Mouse (Mus musculus) erythroblast, adult 5-6 weeks (primary cell): Measurements from ENCODE around the gene Rnf7. TPM values are rescaled to one million over a fixed set of nuclear protein-coding genes. Genes with fewer than 3 reads are reported as not detected.
A peak's percentile ranks its signal among the peaks of the same experiment; 100 is the strongest.
"Not testable (repeated sequence)": the region's sequence is repeated elsewhere in the genome, so short reads cannot be mapped to it uniquely, and the experiment has no call there.

Source experiments
- ATAC-seq: replicated peaks from 2 replicates; pipeline ENCODE4 v1.8.0; 2016; ENCODE audit warnings: moderate number of reproducible peaks, mild to moderate bottlenecking, moderate TSS enrichment, inconsistent platforms; ENCODE audit not compliant: poor library complexity, low FRiP score, severe bottlenecking
- total RNA-seq, 2 experiments: library from RNA; stranded (forward) in 1 of 2; stranded (reverse) in 1 of 2; fragments of 150-400 nt in 1 of 2; fragments of 200-764, 138-1000 nt in 1 of 2; gene quantifications; 2 replicates each; pipeline versions ENCODE4 v1.2.3 to v1.2.4; 2015 to 2017; ENCODE audit warnings: low replicate concordance in 2 of 2

The Rnf7 gene
- total RNA-seq (2015; ENCODE audit: low replicate concordance) (30.1 and 58.8 TPM in 2 replicates), total RNA-seq (2017; ENCODE audit: low replicate concordance) (10.6 and 18.3 TPM in 2 replicates)

GRCm38 (mm10) chr9:96478071-96478888 lies at the start of gene Rnf7:
Gene Rnf7 (minus strand): TSS chr9:96478675.
- peak; percentile 94 for ATAC-seq

GRCm38 (mm10) chr9:96526011-96526410 lies 47.5 kb upstream of the Rnf7 start:
- ATAC-seq = no peak

- no peak for ATAC-seq
Observed at GRCm38 (mm10) chr9:96524972-96525506, 46.6 kb upstream of the Rnf7 start, which contains the start of gene Gm28729. Gene Gm28729 (minus strand): TSS chr9:96525264.

GRCm38 (mm10) chr9:96523148-96523547 lies 44.7 kb upstream of the Rnf7 start:
- no peak for ATAC-seq

GRCm38 (mm10) chr9:96521574-96521973 lies 43.1 kb upstream of the Rnf7 start:
- ATAC-seq = not testable (repeated sequence)

- ATAC-seq = no peak
Observed at GRCm38 (mm10) chr9:96517429-96517828, 39.0 kb upstream of the Rnf7 start.

- no peak for ATAC-seq
Observed at GRCm38 (mm10) chr9:96516806-96517205, 38.3 kb upstream of the Rnf7 start.

- no peak for ATAC-seq
Observed at GRCm38 (mm10) chr9:96515737-96516136, 37.3 kb upstream of the Rnf7 start.

- no peak for ATAC-seq
Observed at GRCm38 (mm10) chr9:96514278-96514677, 35.8 kb upstream of the Rnf7 start.

- no peak for ATAC-seq
Observed at GRCm38 (mm10) chr9:96506011-96506498, 27.6 kb upstream of the Rnf7 start.

GRCm38 (mm10) chr9:96505156-96505555 lies 26.7 kb upstream of the Rnf7 start:
- ATAC-seq = no peak

- ATAC-seq = no peak
Observed at GRCm38 (mm10) chr9:96504116-96504895, 25.8 kb upstream of the Rnf7 start.

- ATAC-seq = no peak
Observed at GRCm38 (mm10) chr9:96502856-96503610, 24.6 kb upstream of the Rnf7 start.

GRCm38 (mm10) chr9:96501217-96501616 lies 22.7 kb upstream of the Rnf7 start:
- ATAC-seq = no peak

GRCm38 (mm10) chr9:96493212-96493611 lies 14.7 kb upstream of the Rnf7 start:
- ATAC-seq = no peak

GRCm38 (mm10) chr9:96491810-96492209 lies 13.3 kb upstream of the Rnf7 start:
- ATAC-seq = peak; percentile 78

GRCm38 (mm10) chr9:96487869-96488268 lies 9.4 kb upstream of the Rnf7 start:
- not testable (repeated sequence) for ATAC-seq

- no peak for ATAC-seq
Observed at GRCm38 (mm10) chr9:96483648-96484047, 5.2 kb upstream of the Rnf7 start.

GRCm38 (mm10) chr9:96483028-96483427 lies 4.6 kb upstream of the Rnf7 start:
- ATAC-seq = no peak

- no peak for ATAC-seq
Observed at GRCm38 (mm10) chr9:96472356-96472755, 6.1 kb downstream of the Rnf7 start.
